Mouse (Mus musculus) liver, adult 2 months (tissue): ENCODE measurements at regions not wholly inside any gene's neighbourhood (a gene's known extent, or its start where the extent isn't known, plus 50 kb on each side); places are given as distances from the start of the nearest gene placed in this dataset.

ENCODE experiments used
- CTCF ChIP-seq: fragments of 200-500 bp; IDR thresholded peaks from 2 replicates; pipeline ENCODE4 v1.5.1; 2011; ENCODE audit warnings: low read depth, low read length, control low read depth
- POLR2A ChIP-seq: fragments of 200-500 bp; IDR thresholded peaks from 2 replicates; pipeline ENCODE4 v1.6.1; 2011; ENCODE audit warnings: low read length, control low read depth; ENCODE audit not compliant: insufficient read depth; ENCODE audit errors: extremely low read depth

GRCm38 (mm10) chr4:69195645-69196044, 241.4 kb upstream of the Brinp1 start:
- TF ChIP-seq CTCF, result peak; percentile 40; the same call in 1 of the 2 replicates
- TF ChIP-seq POLR2A, result no peak
